Mouse (Mus musculus) myocyte (in vitro differentiated cells): ENCODE results near the gene Tecr.

ENCODE experiments used
- MAX ChIP-seq: IDR thresholded peaks from one replicate; pipeline ENCODE4 v1.6.1; 2011; ENCODE audit warnings: low read depth, mild to moderate bottlenecking, control low read depth
- POLR2A ChIP-seq: IDR thresholded peaks from one replicate; pipeline ENCODE4 v1.6.1; 2011; ENCODE audit warnings: low read depth, mild to moderate bottlenecking, control low read depth, moderate library complexity; ENCODE audit not compliant: insufficient read length
- TCF12 ChIP-seq: IDR thresholded peaks from one replicate; pipeline ENCODE4 v1.6.1; 2011; ENCODE audit warnings: mild to moderate bottlenecking, control low read depth; ENCODE audit not compliant: poor library complexity, insufficient read depth, severe bottlenecking

- TF ChIP-seq TCF12 (no peak), POLR2A (no peak), MAX (no peak)
These were observed 30.9 kb downstream of the Tecr start for GRCm38 (mm10) chr8:83576921-83577320.
